Mouse (Mus musculus) cerebellum, postnatal 4 days (tissue): Measurements from ENCODE around the gene Zmat3.

ENCODE experiments used
- DNase-seq, 2 experiments: peaks; one replicate each; pipeline ENCODE4 v3.0.0; 2022; ENCODE audit warnings: low spot score in 2 of 2, mixed read lengths in 1 of 2

Gene Zmat3

DNA sequence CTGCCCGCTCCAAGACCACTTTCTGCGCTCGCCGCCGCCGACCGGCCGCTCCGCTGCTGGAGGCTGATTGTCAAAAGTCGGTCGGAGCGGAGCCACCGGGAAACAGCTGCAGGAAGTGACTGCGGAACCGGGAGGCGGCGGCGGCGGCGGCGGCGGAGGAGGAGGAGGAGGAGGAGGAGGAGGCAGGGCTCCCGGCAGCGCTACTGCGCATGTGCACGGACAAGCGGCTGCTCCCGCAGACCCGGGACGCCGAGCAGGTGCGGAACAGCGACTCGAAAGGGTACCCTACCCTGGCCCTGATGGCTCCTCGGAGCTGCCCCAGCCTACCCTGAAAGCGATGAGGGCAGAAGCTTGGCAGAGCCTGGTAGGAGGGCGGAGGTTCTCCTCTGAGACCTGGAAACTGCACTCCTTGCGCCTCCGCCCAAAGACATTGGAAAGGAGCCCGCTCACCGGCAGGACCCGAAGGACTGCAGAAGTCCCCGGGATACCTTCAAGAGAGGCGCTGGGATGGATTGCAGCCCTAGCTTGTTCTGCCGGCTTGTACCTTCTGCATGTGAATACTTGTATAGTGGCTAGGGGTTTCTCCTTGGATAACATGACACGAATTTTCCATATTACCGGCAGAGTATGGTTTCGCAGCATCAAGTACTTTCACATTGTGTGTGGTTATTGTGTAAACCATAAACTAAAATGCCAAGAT lies at the start of gene Zmat3:
TSS of gene Zmat3 (minus strand) at position 469 of the 700 bp plus-strand sequence.
- DNase-seq: peak; percentile 60 to 76

DNA sequence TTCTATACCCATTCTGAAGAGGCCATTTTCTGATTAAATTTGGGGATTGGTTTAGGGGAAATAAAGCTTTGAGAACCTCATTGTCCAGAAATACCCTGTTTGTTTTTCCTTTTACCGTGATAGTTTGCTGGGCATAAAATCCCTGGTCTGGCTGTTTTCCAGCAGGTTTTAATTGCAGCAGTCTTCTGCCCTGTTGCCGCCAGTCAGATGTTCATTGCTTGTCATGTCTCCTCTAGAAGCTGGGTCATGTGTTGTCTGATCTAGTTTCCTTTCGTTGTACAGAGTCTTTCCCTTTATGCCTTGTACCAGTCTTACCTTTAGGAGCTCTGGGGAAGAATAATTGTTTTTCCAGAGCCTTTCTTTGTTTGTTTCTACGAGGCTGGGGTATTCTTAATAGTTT lies 48.6 kb upstream of the Zmat3 start:
- no peak for DNase-seq

DNA sequence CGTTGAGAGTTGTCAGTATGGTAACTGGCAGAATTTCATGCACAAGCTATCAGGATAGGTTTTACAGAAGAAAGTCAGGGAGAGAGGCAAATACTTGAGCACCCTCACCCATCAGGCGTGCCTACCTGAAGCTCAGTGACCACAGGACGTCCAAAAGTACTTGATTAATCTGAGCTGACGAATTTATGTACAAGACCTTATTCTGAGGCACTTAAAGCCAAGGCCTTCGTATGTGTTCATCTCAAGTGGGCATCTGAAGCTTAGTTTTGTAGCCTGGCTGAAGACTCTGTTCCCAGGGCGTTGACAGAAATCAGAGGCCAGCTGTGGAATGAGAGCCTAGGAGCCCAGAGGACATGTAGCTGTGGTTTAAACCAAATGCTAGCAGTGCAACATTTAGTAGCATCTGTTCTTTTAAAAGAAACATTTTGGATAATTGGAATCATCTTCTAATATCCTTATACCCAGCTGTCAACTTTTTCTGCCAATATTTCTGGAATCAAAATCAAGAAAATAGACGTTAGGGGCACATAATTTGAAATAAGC lies 46.8 kb upstream of the Zmat3 start:
- DNase-seq: no peak

DNA sequence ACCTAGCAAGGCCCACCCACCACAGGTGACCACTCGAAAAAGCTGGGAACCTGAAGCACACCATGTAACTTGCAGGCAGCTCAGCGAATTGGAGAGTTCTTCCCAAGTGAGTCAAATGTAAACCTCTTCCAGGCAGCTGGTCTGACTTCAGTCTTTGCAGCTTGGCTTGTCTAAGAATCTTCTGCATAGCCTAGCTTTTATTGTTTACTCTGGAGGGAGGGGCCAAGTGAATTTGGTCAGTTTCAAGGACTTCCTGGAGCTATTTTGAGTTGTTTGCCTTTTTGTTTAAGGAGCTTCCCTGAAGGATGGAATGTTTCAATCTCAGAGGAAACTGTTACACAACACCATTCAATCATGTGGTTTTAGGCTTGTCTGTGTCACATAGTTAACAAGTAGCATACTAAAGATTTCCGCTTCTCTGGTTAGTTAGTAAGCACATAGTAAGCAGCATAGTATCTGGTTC lies 43.0 kb upstream of the Zmat3 start:
- DNase-seq: no peak

DNA sequence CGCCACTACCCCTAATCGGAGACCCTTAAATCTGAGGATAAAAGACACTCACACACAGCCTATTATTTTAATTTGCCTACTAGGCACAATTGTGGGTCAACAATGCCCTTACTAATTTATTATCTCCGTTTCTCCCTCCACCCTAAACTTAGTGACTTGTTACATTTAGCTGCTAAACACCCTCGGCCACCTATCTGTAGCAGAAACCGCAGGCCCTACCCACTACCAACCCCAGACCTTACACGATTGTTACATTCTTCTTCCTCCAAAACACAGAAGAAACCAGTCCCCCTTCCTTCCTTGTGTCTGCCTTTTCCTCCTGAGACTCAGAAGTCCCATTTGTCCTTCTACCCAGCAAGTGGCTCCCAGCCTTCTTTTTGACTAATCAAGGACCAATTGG lies 41.0 kb upstream of the Zmat3 start:
- DNase-seq: no peak

GRCm38 (mm10) chr3:32405699-32406098 lies 39.9 kb upstream of the Zmat3 start:
- DNase-seq: no peak

- no peak for DNase-seq
Observed at GRCm38 (mm10) chr3:32402990-32403885, 37.4 kb upstream of the Zmat3 start.

- DNase-seq: no peak
Observed at GRCm38 (mm10) chr3:32401591-32401990, 35.8 kb upstream of the Zmat3 start.

DNA sequence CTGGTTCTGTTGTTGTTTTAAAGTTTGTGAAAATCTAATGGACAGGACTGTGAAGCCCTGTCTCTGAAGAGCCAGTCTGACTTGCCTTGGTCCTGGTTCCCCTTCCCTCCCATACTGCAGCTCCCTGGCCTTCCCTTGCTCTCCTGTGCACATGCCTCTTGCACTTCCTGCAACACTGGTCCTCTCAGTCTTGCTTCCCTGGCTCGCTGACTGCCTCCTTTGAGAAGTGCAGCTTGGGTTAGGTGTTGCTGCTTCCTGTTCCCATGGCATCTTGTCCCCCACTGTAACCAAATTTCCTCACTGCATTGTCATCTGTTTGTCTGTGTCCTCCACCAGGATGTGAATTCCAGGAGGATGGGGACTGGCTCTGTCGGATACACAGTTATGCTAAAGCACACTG lies 34.1 kb upstream of the Zmat3 start:
- DNase-seq: no peak

- DNase-seq: no peak
Observed at GRCm38 (mm10) chr3:32399381-32399780, 33.6 kb upstream of the Zmat3 start.

GRCm38 (mm10) chr3:32398623-32399022 lies 32.8 kb upstream of the Zmat3 start:
- no peak for DNase-seq

DNA sequence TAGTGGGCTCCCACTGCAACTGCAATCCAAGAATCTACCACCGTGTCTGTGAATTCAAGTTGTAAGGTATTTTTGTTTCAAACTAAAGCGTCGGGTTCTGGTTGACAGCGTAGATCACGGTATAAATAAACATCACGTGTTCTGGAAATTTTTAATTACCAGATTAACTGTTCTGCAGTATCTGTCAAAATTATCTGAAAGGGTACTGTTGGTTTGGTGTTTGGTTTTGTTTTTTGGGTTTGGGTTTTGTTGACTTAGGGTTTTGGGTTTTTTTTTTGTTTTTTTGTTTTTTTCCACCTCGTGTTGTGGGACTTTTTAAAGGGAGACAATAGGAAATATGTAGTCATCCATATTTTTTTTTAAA lies 32.3 kb upstream of the Zmat3 start:
- DNase-seq: no peak

DNA sequence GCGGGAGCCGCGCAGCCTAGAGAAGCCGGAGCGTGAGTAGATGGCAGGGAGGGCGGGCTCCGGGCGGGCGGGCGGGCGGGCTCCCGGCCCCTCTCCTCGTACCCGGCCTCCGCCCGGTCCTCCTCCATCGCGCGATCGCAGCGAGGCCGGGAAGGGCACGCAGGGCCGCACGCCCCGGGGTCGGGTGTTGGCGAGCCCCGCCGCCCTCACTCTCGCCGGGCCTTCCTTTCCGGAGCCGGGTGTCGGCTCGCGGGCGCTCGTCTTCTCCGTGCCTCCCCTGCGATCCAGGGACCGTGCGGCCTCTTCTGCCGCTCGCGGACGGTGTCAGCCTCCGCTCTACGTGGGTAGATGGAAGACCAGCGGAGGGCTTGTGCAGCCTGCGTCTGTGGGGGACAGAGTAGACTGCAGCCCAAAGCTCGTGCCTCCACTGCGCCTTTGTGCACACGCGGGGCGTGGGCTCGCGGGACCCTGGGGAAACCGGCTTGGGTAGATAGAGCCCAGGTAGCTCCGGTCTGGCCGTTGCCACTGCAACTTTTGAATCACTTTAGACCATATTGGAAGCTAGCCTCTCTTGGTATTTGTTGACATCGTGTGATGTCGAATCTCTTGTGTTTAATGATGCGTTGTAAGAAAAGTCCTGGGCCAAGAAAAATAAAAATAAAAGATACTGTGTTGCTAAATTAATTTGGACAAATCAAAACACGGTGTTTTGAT lies 31.8 kb upstream of the Zmat3 start, which contains the start of gene Pik3ca:
TSS of gene Pik3ca (plus strand) at position 211 of the 714 bp plus-strand sequence.
- DNase-seq: peak; percentile 27 to 58

- peak; percentile 83 to 94 for DNase-seq
Observed at GRCm38 (mm10) chr3:32396794-32397460, 31.1 kb upstream of the Zmat3 start.

GRCm38 (mm10) chr3:32395771-32396551 lies 30.1 kb upstream of the Zmat3 start:
- DNase-seq: peak in 1 of 2 experiments; percentile 16

GRCm38 (mm10) chr3:32393986-32394385 lies 28.2 kb upstream of the Zmat3 start:
- DNase-seq: no peak

GRCm38 (mm10) chr3:32392841-32393240 lies 27.0 kb upstream of the Zmat3 start:
- DNase-seq: no peak

DNA sequence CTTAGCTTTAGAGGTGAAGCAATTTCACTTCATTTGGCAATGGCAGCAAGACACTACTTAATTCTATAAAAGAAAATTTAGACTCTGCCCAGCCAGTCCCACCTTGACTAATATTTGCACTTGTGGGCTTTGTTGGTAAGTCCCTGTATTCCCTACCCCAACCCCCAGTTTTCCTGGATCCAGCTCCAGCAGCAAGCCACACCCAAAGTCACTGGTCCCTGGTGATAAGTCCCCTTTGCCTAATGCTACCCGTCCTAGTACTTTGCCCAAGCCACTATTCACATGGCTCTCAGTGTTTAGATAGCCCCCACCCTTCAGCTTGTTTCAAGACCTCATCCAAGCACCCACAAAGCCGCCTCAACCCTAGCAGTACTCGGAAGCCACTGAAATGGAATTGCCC lies 15.7 kb upstream of the Zmat3 start:
- no peak for DNase-seq

GRCm38 (mm10) chr3:32379891-32380290 lies 14.1 kb upstream of the Zmat3 start:
- DNase-seq: no peak

DNA sequence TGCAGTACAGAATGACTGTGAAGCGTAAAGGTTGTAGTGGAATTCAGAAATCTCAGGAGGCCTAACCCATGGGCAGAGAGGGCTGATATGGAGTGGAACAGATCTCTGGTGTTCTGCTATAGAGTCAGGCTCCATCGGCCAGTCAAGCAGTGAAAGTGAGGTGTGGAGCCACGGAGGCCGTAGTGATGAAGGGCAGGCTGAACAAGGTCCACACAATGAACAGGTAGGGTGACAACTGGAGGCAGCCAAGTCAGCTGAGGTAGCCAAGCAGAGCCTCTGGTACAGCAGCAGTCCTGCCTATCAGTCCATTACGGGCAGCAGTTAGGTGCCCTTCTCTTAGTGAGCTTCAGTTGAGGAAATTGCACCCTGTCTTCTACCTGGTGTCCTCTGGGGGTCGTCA lies 7.4 kb upstream of the Zmat3 start:
- no peak for DNase-seq

DNA sequence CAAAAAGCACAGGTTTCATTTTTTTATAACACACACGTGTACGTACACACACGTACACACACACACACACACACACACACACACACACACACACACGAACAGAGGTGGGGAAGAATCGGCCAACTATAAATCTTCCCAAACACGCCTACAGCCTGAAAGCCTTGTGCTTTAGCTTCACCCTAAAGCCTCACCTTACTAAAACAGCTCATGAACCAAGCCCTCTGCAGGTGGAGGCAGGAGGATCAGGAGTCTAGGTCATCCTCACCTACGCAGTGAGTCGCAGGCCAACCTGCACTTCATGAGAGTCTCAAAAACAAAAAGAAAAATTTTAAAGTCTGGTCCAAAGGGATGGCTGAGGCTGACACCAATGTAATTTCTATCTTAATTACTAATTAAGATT lies 6.7 kb upstream of the Zmat3 start:
- DNase-seq: no peak
